Mouse (Mus musculus) ES-E14 (cell line): ENCODE data around the gene Nell2.

Experiments
- CHD2 ChIP-seq: IDR thresholded peaks from 2 replicates; pipeline ENCODE4 v1.6.1; 2014; ENCODE audit warnings: mild to moderate bottlenecking, low read depth, low read length, inconsistent platforms
- HCFC1 ChIP-seq: IDR thresholded peaks from 2 replicates; pipeline ENCODE4 v1.6.1; 2012; ENCODE audit warnings: low read length, inconsistent platforms, borderline replicate concordance; ENCODE audit not compliant: insufficient read depth
- MAFK ChIP-seq: IDR thresholded peaks from 2 replicates; pipeline ENCODE4 v1.6.1; 2014; ENCODE audit warnings: mild to moderate bottlenecking, low read depth, low read length, inconsistent platforms; ENCODE audit not compliant: insufficient read depth
- ZC3H11A ChIP-seq: IDR thresholded peaks from 2 replicates; pipeline ENCODE4 v1.6.1; 2012; ENCODE audit warnings: low read depth, mild to moderate bottlenecking, inconsistent platforms, low read length, borderline replicate concordance
- ZNF384 ChIP-seq: IDR thresholded peaks from 2 replicates; pipeline ENCODE4 v1.6.1; 2012; ENCODE audit warnings: low read depth, low read length, inconsistent platforms

DNA sequence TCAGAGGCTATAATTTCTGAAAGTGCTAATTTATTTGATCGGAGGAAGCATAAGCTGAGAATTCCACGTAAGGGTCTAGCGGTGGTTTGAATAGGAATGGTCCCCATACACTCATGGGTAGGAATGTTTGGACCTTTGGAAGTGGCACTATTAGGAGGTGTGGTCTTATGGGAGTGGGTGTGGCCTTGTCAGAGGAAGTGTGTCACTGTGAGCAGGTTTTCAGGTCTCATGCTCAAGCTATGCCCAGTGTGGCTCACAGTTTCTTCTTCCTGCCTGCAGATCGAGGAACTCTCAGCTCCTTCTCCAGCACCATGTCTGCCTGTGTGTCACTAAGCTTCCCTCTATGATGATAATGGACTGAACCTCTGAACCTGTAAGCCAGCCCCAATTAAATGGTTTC is 46.8 kb downstream of the Nell2 start:
- no peak for TF ChIP-seq ZNF384
- TF ChIP-seq HCFC1 = no peak
- no peak for TF ChIP-seq ZC3H11A
- no peak for TF ChIP-seq MAFK
- TF ChIP-seq CHD2 = no peak
